Mouse (Mus musculus): ENCODE measurements around the gene Tbc1d16. TPM values are rescaled to one million over a fixed set of nuclear protein-coding genes. Genes with fewer than 3 reads are reported as not detected.
"Not testable (repeated sequence)": the region's sequence is repeated elsewhere in the genome, so short reads cannot be mapped to it uniquely, and the experiment has no call there.

Tbc1d16 gene
- polyA plus RNA-seq, 1 experiment: 3.9 TPM

- WGBS: 42% methylated on average over 10 of the region's 10 CpGs
- H3K4me1 ChIP-seq (ENCODE audit: control insufficient read depth, insufficient read depth, insufficient read length): peaks cover 28% of the 10 kb centered on the region; the same call in 1 of the 2 replicates
- no peak overlapping the region; the same call in 1 of the 2 replicates for H3K27ac ChIP-seq (ENCODE audit: insufficient read depth, low read length)
- DNase-seq (ENCODE audit: low read depth in 1 of 2, low spot score in 2 of 2): peak; percentile 49 to 81
- no peaks in the 10 kb centered on the region for H3K27me3 ChIP-seq (ENCODE audit: control insufficient read depth, insufficient read depth, low read length)
- H3K36me3 ChIP-seq (ENCODE audit: control insufficient read depth, insufficient read depth, low read length): no peaks in the 10 kb centered on the region
- no peak for TF ChIP-seq CTCF (IDR thresholded peaks at IDR 0.05; ENCODE audit: extremely low read depth, insufficient read depth, insufficient read length, insufficient replicate concordance)
- no peak for TF ChIP-seq POLR2A (IDR thresholded peaks at IDR 0.05; ENCODE audit: low read depth, low read length)
- no peak overlapping the region for H3K4me3 ChIP-seq (ENCODE audit: extremely low read depth, insufficient read depth, insufficient read length)
These were observed 119.6 kb downstream of the Tbc1d16 start for GRCm38 (mm10) chr11:119108573-119109263.

GRCm38 (mm10) chr11:119106289-119106688 is 122.0 kb downstream of the Tbc1d16 start:
- Histone ChIP-seq H3K4me3 (ENCODE audit: extremely low read depth, insufficient read depth, insufficient read length) (no peak overlapping the region), H3K27ac (ENCODE audit: insufficient read depth, low read length) (no peak overlapping the region), H3K4me1 (ENCODE audit: control insufficient read depth, insufficient read depth, insufficient read length) (peaks cover 28% of the 10 kb centered on the region; the same call in 1 of the 2 replicates), H3K36me3 (ENCODE audit: control insufficient read depth, insufficient read depth, low read length) (no peaks in the 10 kb centered on the region), H3K27me3 (ENCODE audit: control insufficient read depth, insufficient read depth, low read length) (no peaks in the 10 kb centered on the region)
- DNase-seq (ENCODE audit: low read depth in 1 of 2, low spot score in 2 of 2): peak in 1 of 2 experiments; percentile 44
- WGBS: 7% methylated on average over 6 of the region's 6 CpGs
- TF ChIP-seq POLR2A (IDR thresholded peaks at IDR 0.05; ENCODE audit: low read depth, low read length): no peak

- TF ChIP-seq CTCF (IDR thresholded peaks at IDR 0.05; ENCODE audit: extremely low read depth, insufficient read depth, insufficient read length, insufficient replicate concordance) (no peak), POLR2A (IDR thresholded peaks at IDR 0.05; ENCODE audit: low read depth, low read length) (no peak)
- no peak for DNase-seq (ENCODE audit: low read depth in 1 of 2, low spot score in 2 of 2)
- H3K4me1 ChIP-seq (ENCODE audit: control insufficient read depth, insufficient read depth, insufficient read length): peaks cover 28% of the 10 kb centered on the region; the same call in 1 of the 2 replicates
- WGBS: 72% methylated on average over 8 of the region's 8 CpGs
- no peak overlapping the region for H3K4me3 ChIP-seq (ENCODE audit: extremely low read depth, insufficient read depth, insufficient read length)
- no peaks in the 10 kb centered on the region for H3K27me3 ChIP-seq (ENCODE audit: control insufficient read depth, insufficient read depth, low read length)
- no peak overlapping the region for H3K27ac ChIP-seq (ENCODE audit: insufficient read depth, low read length)
- H3K36me3 ChIP-seq (ENCODE audit: control insufficient read depth, insufficient read depth, low read length): no peaks in the 10 kb centered on the region
These were observed 122.6 kb downstream of the Tbc1d16 start for GRCm38 (mm10) chr11:119105748-119106147.

GRCm38 (mm10) chr11:119105071-119105609 is 123.2 kb downstream of the Tbc1d16 start:
- TF ChIP-seq CTCF (IDR thresholded peaks at IDR 0.05; ENCODE audit: extremely low read depth, insufficient read depth, insufficient read length, insufficient replicate concordance) (no peak), POLR2A (IDR thresholded peaks at IDR 0.05; ENCODE audit: low read depth, low read length) (no peak)
- H3K4me1 ChIP-seq (ENCODE audit: control insufficient read depth, insufficient read depth, insufficient read length): peaks cover 28% of the 10 kb centered on the region; the same call in 1 of the 2 replicates
- H3K27ac ChIP-seq (ENCODE audit: insufficient read depth, low read length): no peak overlapping the region
- 89% methylated on average over 7 of the region's 7 CpGs for WGBS
- no peak overlapping the region for H3K4me3 ChIP-seq (ENCODE audit: extremely low read depth, insufficient read depth, insufficient read length)
- no peak for DNase-seq (ENCODE audit: low read depth in 1 of 2, low spot score in 2 of 2)
- no peaks in the 10 kb centered on the region for H3K27me3 ChIP-seq (ENCODE audit: control insufficient read depth, insufficient read depth, low read length)
- no peaks in the 10 kb centered on the region for H3K36me3 ChIP-seq (ENCODE audit: control insufficient read depth, insufficient read depth, low read length)

GRCm38 (mm10) chr11:119103991-119104390 is 124.3 kb downstream of the Tbc1d16 start:
- no peak overlapping the region for H3K4me3 ChIP-seq (ENCODE audit: extremely low read depth, insufficient read depth, insufficient read length)
- 87% methylated on average over 3 of the region's 3 CpGs for WGBS
- H3K4me1 ChIP-seq (ENCODE audit: control insufficient read depth, insufficient read depth, insufficient read length): peaks cover 24% of the 10 kb centered on the region; the same call in 1 of the 2 replicates
- DNase-seq (ENCODE audit: low read depth in 1 of 2, low spot score in 2 of 2): no peak
- H3K27me3 ChIP-seq (ENCODE audit: control insufficient read depth, insufficient read depth, low read length): no peaks in the 10 kb centered on the region
- TF ChIP-seq CTCF (IDR thresholded peaks at IDR 0.05; ENCODE audit: extremely low read depth, insufficient read depth, insufficient read length, insufficient replicate concordance) (no peak), POLR2A (IDR thresholded peaks at IDR 0.05; ENCODE audit: low read depth, low read length) (no peak)
- no peak overlapping the region for H3K27ac ChIP-seq (ENCODE audit: insufficient read depth, low read length)
- no peaks in the 10 kb centered on the region for H3K36me3 ChIP-seq (ENCODE audit: control insufficient read depth, insufficient read depth, low read length)

GRCm38 (mm10) chr11:119100355-119100754 is 127.9 kb downstream of the Tbc1d16 start:
- H3K4me1 ChIP-seq (ENCODE audit: control insufficient read depth, insufficient read depth, insufficient read length); DNase-seq (ENCODE audit: low read depth in 1 of 2, low spot score in 2 of 2); H3K36me3 ChIP-seq (ENCODE audit: control insufficient read depth, insufficient read depth, low read length); H3K27ac ChIP-seq (ENCODE audit: insufficient read depth, low read length); H3K4me3 ChIP-seq (ENCODE audit: extremely low read depth, insufficient read depth, insufficient read length); H3K27me3 ChIP-seq (ENCODE audit: control insufficient read depth, insufficient read depth, low read length): not testable (repeated sequence)
- WGBS: 83% methylated on average over 4 of the region's 4 CpGs

- no peak for DNase-seq (ENCODE audit: low read depth in 1 of 2, low spot score in 2 of 2)
- TF ChIP-seq POLR2A (IDR thresholded peaks at IDR 0.05; ENCODE audit: low read depth, low read length) (no peak), CTCF (IDR thresholded peaks at IDR 0.05; ENCODE audit: extremely low read depth, insufficient read depth, insufficient read length, insufficient replicate concordance) (no peak)
- 86% methylated on average over 4 of the region's 4 CpGs for WGBS
- Histone ChIP-seq H3K4me3 (ENCODE audit: extremely low read depth, insufficient read depth, insufficient read length) (no peak overlapping the region), H3K27me3 (ENCODE audit: control insufficient read depth, insufficient read depth, low read length) (no peaks in the 10 kb centered on the region), H3K4me1 (ENCODE audit: control insufficient read depth, insufficient read depth, insufficient read length) (no peaks in the 10 kb centered on the region), H3K27ac (ENCODE audit: insufficient read depth, low read length) (no peak overlapping the region), H3K36me3 (ENCODE audit: control insufficient read depth, insufficient read depth, low read length) (no peaks in the 10 kb centered on the region)
These were observed 130.1 kb downstream of the Tbc1d16 start for GRCm38 (mm10) chr11:119098202-119098601.

Measured in spleen, adult 2 months (tissue).